Mouse (Mus musculus) adrenal gland, adult 8-10 months (tissue): ENCODE measurements at regions not wholly inside any gene's neighbourhood (a gene's known extent, or its start where the extent isn't known, plus 50 kb on each side); places are given as distances from the start of the nearest gene placed in this dataset.
"Not testable (repeated sequence)": the region's sequence is repeated elsewhere in the genome, so short reads cannot be mapped to it uniquely, and the experiment has no call there.

Experiments
- DNase-seq: peaks from one replicate; pipeline ENCODE4 v3.0.0; 2022

DNA sequence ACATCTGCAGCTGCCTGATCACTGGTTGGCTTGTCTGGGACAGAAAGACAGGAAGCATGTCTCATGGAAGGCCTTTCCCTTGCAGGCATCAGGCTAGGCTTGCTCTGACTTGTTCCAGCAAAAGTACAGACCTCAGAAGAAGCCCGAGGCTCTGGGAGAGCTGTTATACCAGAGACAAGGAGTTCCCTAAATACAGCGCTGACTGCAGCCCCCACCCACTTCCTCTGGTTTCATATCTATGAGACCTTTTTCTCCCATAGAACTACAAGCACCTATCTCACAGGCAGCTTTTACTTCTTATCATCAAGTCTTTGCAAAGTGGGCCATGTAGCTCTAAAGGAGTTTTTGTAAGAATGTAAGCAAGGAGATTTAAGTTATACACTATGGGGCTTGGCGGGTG is 312.2 kb upstream of the Vmn1r3 start:
- not testable (repeated sequence) for DNase-seq

DNA sequence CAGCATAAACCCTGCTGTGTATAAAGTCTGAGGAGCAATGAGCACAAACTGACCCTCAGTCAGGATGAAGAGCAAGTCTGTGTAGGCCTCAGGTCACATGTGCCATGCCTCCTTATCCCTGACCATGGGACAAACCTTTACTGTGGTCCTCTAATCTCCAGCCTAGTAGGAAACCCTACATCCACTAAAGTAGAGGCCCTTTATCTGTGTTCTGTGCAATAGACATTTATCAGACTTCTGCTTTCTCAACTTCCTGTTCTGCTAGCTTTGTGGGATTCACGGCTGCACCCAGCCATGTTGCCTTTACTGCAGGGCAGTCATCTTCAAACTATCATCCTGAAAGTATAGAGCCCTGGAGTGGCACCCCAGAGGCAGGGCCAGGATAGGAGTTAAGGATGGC is 310.8 kb upstream of the Vmn1r3 start:
- DNase-seq: not testable (repeated sequence)

DNA sequence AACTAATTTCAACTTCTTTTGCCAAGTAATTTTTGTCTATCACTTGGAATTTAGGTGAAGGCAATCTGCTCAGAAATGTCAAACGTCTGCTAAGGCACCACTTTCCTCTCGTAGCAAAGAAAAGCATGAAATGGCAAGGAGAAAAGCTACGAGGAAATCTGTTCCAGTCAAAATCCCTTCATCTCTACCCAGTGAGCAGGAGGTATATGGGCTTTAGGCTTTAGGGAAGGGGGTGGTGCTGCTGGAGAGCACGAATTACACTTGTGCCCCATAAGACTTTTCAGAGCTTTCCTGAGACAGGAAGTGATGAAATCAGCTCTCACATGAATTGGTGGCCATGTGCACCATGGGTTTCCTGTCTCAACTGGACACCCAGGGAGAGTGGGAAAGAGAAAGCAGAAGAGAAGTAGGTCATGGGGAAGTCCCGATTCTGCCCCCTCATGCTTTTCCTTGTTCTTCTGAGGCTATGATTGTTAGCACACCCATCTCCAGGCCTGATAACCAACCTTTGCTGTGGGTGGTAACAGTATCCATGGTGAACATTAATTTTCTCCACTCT is 309.0 kb upstream of the Vmn1r3 start:
- not testable (repeated sequence) for DNase-seq

DNA sequence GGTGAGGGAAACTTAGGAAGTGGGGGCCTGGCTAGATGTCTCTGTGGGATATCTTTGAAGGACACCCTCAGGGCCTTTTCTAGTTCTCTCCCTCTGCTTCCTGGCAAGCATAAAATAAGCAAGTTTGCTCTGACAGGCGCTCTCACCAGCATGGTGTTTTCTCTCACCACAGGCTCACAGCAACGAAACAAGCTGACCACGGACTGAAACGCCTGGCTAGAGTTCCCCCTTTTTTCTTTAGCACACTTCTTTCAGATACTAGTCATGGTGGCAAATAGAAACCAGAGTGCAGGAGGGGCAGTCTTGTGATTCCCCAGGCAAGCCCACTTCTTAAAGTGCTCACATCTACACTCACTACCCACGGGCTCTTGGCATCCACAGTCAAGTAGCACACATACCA is 305.7 kb upstream of the Vmn1r3 start:
- not testable (repeated sequence) for DNase-seq

DNA sequence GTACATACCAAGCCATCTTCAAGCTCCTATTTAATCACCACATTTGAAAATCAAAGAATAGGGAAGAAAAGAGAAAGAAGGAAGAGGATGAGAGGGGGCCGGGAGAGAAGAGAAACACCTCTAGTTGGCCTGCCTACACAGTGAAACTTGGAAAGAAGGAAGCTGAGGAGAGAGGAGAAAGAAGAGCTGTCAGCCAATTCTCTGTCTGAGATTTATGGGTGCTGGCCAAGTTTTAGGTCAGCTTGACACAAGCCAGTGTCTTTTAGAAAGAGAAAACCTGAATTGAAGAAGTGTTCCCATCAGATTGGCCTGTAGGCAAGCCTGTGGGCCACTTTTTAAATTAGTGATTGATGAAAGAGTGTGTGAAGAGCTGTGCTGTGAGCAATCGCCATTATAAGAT is 296.9 kb upstream of the Vmn1r3 start:
- no peak for DNase-seq

DNA sequence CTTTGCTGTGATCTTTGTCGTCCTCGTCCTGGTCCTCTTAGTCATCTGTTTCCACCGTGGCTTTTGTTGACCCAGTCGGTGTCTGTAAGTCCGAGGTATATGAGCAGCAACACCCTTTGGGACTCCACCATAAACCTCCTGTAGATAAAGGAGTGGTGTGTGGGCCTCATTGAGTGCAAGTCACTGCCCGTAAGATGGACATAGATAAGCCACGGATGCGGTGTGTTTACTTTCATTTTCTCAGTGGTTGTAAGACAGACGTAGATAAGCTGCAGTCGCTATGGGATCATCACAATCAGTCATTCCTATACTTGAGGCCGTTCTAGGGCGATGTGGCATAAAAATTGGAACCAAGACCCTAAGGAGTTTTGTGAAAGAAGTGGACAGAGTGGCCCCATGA is 271.6 kb upstream of the Vmn1r3 start:
- DNase-seq: no peak

DNA sequence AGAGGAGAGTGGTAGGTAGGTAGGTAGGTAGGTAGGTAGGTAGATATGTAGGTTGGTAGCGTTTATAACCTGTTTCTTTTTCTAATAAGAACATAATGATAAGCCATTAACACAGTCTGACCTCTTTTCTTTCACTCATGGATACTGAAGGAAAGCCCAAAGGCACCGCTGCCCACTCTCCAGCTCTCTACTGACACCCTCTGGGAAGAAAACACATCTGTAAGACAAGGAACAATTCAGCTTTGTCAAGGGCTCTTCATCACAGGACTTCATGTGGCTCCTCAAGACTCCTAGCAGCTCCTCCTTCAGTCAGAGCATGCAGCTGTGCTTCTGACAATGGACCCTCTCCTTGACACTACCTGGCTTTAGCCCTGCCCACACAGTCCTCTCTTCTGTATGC is 252.2 kb upstream of the Vmn1r3 start:
- DNase-seq: not testable (repeated sequence)

DNA sequence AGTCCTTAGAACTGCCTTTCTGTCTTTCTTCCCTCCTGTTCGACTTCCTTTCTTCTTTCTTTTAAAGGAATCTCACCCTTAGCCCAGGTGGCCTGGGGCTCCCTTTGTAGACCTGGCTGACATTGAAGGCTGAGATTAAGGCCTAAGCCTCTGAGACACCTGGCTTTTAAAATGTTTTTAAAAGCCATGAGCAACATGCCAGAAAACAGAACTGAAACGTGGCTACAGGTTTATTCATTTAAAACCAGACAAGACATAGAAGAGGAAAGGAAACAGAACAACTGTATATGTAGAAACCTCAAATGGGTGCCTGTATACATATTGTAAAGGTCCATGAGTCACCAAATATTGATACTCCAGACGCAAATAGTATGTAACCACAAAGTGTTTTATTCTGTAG is 242.8 kb upstream of the Vmn1r3 start:
- DNase-seq: no peak

DNA sequence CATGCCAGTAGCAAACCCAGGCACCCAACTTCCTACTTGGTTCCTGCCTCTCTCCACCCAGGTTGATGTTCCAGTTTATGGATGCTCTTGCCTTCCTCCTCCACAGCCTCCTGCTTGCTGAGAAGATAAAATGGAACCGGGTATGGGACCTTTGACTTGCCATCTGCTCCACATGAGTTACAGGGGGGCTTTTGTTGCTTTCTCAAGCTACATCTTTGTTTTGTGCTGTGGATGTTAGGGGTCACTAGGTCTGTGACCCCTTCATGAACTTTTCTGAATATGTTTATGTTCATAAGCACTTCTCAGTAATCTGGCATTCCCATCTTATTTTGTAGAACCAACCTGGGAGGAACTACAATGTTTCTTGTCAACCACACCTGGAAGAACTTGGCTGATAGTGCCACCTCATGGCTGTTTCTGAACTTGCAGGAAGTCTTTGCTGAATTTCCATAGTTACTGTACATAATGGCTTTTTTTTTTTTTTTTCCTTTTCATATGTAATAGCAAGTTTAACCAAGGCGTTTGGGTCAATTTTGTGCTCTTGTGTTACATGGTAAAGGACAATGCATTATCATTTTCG is 234.9 kb upstream of the Vmn1r3 start:
- DNase-seq: peak; percentile 16

DNA sequence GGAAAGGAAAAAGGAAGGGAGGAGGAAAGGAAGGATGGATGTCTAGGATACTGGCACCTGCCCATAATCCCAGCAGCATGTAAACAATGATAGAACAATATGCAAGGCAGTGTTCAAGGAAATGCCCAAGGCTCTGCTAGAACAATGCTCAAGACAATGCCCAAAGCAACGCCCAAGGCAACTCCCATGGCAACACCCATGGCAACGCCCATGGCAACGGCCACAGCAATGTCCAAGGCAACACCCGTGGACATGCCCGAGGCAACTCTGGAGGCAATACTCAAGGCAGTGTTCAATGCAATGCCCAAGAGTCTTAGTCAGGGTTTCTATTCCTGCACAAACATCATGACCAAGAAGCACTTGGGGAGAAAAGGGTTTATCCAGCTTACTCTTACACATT is 231.5 kb upstream of the Vmn1r3 start:
- no peak for DNase-seq

DNA sequence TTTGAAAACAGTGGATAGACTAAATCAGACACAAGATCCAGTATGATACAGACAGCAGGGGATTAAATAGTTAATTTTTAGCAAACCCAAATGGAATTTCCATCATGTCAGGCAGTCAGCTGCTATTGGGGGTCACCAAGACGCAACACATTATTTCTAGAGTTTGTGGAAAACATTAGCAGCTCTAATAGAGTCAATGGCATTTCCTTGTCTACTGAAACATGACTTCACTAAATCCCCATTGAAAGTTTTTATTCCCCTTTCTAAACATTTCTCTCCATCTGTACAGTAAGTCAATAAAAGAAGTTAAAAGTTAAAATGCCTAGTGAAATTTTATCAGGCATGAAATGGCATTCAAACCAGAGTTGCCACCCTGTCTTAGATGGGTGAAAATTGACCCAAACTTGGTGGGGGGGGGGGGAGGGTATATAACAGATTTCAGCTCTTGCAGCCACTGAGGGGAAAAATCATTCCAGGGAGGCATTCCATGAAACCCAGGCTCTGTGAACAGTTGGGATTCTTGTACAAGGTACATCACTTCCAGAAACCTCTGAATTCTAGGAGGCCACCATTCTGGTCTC is 229.4 kb upstream of the Vmn1r3 start:
- not testable (repeated sequence) for DNase-seq

DNA sequence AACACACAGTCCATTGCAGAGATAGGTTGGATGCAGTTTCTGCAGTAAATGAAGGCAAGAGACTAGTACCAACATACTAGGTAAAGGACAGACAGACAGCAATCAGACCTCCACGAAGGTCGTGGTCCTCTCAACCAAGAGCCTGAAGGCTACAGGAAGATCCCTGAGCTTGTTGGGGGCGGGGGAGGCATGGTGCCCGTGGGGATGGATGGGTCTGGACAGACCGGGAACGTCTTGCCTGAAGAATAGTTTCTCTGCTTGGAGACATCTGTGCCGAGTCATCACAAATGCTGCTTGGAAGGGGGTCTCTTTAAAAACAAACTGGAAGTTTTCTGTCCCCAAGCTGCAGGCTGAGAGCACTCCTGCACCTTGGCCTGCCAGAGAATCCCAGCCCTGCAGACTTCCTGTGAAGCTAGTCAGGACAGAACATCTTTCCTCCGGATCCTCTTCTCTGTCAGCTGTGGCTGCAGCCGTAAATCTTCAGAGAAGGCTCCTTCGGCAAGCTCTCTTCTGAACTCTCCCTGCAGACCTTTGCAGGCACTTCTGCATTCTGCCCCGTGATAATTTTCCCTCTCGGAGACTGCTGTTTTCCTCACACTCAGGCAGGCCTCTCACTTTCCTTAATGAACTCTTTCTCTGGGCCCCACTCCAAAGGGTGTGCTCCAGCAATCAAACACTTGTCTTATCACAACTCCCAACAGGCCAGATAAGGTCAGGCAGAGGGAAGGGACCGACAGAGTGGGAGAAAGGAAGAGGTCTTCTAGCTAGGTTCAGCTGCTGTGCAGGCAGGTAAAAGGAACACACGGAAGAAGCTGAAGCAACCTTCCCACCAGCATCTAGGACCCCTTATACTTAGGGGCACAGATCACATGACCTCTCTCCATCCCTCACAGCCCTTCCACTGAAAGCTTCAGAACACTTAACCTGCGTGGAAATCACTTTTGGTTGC is 228.6 kb upstream of the Vmn1r3 start:
- DNase-seq: no peak

DNA sequence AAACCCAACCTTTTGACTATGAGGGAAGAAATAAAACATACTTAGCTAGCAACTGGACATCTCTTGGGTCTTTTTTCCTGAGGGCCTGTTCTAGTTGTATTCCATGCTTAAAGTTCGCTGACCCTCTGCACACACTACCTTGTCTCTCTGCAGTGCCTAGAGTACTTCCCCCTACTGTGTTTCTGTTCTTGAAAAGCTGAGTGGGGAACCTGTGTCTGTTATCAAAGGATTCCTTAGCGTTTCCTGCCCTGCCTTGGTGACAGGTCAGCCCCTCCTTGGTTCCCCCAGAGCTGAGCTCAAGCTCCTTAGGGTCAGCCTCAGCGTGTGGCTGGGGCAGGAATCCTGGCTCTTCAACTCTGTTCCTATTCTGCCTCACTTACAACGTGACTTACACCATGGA is 227.2 kb upstream of the Vmn1r3 start:
- DNase-seq: not testable (repeated sequence)

DNA sequence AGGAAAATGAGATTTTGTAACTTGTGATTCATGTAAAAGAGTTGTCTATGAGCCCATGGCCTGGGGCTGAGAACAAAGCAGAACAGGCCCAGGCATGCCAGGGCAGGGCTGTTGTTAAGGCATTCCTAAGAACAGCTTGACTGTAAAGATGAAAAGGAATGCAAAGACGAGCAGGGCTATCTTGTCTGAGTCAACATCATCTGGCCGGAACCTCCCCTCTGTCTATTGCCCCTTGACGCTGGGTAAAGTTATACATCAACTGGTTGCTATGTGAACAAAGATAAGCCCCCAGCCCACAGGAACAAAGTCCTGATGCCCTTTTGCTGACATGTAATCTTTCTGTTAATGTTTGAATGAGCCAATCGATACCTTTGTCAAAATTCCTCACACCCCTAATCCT is 217.7 kb upstream of the Vmn1r3 start:
- not testable (repeated sequence) for DNase-seq

DNA sequence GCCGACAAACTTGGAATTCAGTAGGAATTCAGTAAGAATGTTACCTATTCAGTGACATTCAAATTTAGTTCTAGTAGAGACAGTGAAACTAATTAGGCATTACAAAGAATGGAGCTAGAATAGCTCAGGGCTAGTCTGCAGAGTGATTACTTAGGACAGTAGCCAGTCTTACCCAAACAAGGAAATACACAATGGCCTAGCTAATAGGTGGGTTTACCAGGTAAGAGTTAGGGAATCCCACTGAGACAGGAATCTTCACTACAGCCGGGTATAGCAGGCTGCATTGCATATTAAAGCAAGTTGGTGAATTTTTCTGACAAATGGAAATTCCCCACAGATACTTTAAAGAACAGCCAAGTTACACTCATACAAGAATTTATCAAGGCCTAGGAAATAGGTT is 216.6 kb upstream of the Vmn1r3 start:
- not testable (repeated sequence) for DNase-seq

DNA sequence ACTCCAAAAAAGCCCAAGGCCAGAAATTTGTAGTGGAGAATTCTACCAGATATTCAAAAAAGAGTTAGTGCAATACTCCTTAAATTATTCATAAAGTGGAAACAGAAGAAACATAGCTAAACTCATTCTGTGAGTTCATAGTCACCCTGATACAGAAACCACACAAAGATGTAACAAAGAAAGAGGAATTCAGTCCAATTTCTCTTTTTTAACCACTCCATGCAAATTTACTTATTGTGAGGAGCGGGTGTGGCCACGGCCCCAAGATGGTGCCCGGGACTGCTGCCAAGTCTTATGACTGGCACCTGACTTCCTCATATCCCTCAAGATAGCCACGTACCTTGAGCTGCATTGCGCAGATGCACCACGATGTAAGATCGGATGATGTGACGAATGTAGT is 206.4 kb upstream of the Vmn1r3 start:
- not testable (repeated sequence) for DNase-seq

DNA sequence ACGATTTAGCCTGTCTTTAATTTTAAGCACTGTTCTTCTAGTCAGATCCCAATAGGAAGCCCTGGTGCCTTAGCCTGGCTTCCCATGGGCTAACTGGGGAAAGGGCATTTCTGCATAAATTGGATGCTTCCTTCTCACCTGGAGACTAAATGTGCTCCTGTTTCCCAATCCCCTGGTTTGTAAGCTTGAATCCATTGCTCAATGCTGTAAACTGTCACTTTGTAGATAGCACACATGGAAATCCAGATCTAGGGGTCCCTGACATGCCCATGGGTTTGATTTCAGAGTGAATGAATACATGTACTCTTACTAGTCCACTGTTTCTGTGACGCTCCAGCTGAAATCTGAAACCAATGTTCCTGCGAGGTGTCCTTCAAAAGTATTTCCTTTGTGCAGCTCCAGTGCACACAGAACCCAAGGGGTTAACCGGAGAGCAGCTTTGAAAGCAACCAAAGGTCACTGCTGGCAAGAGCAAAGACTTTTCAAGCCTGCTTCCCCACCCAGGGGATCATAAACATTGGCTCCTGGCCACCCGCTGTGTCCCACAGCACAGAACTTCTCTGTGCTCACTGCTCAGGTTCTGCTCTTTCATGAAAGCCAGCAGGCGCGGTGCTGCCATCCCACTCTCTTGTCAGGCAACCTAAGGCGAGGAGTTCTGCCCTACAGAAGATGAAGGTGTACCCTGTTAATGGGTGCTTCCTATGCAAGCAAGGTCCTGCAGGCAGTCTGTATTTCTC is 188.0 kb upstream of the Vmn1r3 start:
- DNase-seq: not testable (repeated sequence)

DNA sequence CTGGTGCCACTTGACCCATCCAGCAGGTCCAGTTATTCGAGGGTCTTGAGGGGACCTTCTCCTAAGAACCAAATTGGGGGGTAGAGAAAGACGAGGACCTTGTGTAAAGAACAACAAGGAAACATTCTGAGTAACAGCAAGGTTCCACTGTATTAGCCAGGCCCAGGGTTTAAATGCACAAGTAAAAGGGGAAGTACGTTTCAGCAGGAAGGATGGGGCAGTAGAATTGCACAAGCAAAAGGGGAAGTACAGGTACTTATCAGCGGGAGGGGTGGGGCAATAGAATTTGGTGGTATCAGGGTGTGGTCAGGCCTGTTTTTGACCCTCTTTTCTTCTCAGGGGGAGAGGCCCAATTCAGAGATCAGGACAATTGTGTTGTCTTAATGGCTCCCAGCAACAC is 182.9 kb upstream of the Vmn1r3 start:
- not testable (repeated sequence) for DNase-seq

DNA sequence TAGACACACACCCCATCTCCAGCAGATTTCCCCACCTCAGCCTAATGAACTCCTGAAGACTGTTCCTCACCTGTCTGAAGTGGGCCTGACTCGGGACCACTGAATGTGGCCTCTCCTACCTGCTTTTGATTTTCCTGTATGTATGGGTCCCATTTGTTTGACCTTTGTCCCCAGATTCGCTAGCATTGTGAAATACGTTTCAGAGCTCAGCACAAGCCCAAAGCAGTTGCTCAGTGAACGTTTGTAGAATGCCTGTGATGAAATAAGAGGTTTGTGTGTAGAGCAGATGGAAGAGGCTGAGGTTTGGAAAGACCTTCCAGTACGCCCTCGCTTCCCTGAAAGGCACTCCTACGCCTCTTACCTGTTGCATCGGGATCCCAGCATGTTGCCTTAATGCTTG is 158.3 kb upstream of the Vmn1r3 start:
- DNase-seq: not testable (repeated sequence)

DNA sequence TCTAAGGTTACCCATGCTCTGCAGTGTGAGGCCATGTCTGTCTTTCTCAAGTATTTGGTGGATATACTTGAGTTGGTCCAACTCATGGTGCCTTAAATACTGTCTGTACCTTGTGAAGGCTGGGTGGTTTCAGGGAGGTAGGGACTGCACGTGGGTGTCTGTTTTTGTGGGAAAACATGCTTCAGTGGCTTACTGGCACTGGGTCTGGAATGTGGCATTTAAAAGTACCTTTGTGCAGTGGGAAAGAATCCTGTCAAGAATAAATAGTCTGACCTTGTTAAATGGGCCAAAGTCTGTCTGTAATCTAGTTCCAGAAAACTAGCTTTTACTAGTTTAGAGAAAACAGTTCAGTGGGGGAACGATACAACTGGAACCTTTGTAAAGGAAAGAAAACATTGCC is 157.5 kb upstream of the Vmn1r3 start:
- DNase-seq: not testable (repeated sequence)

DNA sequence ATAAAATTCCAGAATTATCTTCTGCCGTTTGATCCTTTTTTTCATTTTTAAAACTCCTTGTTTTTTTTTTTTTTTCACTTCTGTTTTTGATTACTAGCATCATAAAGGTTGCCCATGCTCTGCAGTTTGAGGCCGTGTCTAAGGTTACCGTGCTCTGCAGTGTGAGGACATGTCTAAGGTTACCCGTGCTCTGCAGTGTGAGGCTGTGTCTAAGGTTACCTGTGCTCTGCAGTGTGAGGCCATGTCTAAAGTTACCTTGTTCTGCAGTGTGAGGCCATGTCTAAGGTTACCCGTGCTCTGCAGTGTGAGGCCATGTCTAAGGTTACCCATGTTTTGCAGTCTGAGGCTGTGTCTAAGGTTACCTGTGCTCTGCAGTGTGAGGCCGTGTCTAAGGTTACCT is 157.0 kb upstream of the Vmn1r3 start:
- not testable (repeated sequence) for DNase-seq
